Mouse (Mus musculus): ENCODE results near the gene Pcbd1. TPM values are rescaled to one million over a fixed set of nuclear protein-coding genes. Genes with fewer than 3 reads are reported as not detected.

The Pcbd1 gene
- 48.6 and 52.2 TPM in 2 replicates for polyA plus RNA-seq (2015; fragmentation: Nextera tagmentation; extraction: Ambion mirVana)

DNA sequence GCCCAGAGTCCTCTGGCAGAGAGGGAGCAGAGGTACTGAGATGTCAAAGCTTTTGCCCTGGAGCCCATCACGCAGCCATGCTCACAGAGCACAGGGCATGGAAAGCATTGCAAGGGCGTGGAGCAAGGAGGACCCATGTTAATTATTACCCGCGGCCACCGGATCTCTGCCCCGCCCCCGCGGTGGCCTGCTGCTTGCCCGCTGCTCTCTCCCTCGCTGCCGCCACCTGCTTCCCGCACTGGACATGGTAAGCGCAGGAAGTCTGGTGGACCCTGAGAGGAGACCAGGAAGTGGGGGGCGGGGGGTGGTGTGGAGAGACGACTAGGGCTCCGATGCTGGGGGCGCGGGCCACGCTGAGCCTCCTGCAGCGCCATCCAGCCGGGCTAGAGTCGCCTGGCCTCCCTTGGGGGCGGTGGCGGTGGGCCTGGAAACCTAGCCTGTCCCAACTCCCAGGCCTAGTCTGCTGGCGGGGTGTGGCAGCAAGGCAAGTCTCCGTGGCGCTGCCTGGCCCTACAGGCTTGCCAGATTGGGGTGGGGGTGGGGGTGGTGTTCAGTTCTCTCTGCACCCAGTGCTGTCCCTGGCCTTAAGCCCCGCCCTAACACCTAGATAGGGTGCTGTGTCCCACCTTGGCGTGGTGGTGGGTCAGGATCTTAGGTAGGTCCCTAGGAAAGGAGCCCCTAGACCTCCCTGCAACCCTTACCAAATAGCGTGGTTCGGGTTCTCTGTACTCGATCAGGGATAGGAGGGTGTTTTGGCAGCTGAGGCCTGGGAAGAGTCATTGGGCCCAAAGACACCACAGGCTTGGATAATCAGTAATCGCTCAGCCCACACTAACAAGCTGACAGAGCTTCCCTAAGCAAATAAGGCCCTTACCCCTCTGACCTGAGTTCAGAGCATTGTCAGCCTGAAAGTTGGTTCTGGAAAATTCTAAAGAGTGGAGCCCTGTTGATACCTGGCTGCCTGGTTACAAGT lies at the start of gene Pcbd1:
TSS of gene Pcbd1 (plus strand) at position 162 of the 973 bp plus-strand sequence.
- H3K9me3 ChIP-seq (replicated peaks): no peaks in the 10 kb centered on the region
- H3K4me2 ChIP-seq: peak within 1 kb of the TSS; percentile 70
- WGBS: 10% methylated on average over 32 of the region's 33 CpGs
- H3K4me1 ChIP-seq: peaks cover 15% of the 10 kb centered on the region
- no peaks in the 10 kb centered on the region for H3K27me3 ChIP-seq (replicated peaks)
- peak within 1 kb of the TSS; percentile 36 for H3K9ac ChIP-seq (replicated peaks)
- ATAC-seq (ENCODE audit: low FRiP score): peak; percentile 39
- peak within 1 kb of the TSS; percentile 35 for H3K4me3 ChIP-seq (replicated peaks)
- H3K36me3 ChIP-seq: no peaks in the 10 kb centered on the region
- H3K27ac ChIP-seq (replicated peaks): no peak within 1 kb of the TSS

- 59% methylated on average over 12 of the region's 12 CpGs for WGBS
- Histone ChIP-seq H3K27me3 (replicated peaks) (no peaks in the 10 kb centered on the region), H3K4me3 (replicated peaks) (no peak overlapping the region), H3K36me3 (no peaks in the 10 kb centered on the region), H3K27ac (replicated peaks) (no peak overlapping the region), H3K4me2 (no peak overlapping the region), H3K9ac (replicated peaks) (no peak overlapping the region), H3K9me3 (replicated peaks) (no peaks in the 10 kb centered on the region), H3K4me1 (peaks cover 4% of the 10 kb centered on the region; the same call in 1 of the 2 replicates)
- ATAC-seq (ENCODE audit: low FRiP score): no peak
Observed at GRCm38 (mm10) chr10:61039657-61040056, 49.5 kb upstream of the Pcbd1 start.

DNA sequence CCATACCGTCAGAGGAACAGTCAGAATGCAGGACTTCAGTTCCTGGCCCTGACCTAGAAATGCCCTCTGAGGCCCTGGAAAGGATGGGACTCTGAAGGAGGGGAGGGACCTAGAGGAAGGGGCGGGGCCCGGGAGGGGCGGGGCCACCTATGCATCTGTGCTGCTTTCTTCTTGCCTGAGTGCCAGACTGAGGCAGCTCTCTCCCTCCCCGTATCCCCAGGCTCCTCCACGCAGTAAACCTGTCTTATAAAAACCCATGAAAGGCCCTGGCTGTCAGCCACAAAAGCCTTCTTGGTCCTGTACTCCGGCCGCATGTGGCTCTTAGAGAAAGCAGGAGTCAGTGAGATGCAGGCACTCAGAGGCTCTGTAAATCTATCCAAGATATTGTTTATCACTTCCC lies 44.0 kb upstream of the Pcbd1 start:
- no peaks in the 10 kb centered on the region for H3K27me3 ChIP-seq (replicated peaks)
- no peaks in the 10 kb centered on the region; the same call in 1 of the 2 replicates for H3K4me1 ChIP-seq
- no peaks in the 10 kb centered on the region for H3K9me3 ChIP-seq (replicated peaks)
- no peaks in the 10 kb centered on the region for H3K36me3 ChIP-seq
- ATAC-seq (ENCODE audit: low FRiP score): peak; percentile 59; the same call in 1 of the 2 replicates
- 8% methylated on average over 8 of the region's 8 CpGs for WGBS
- no peak overlapping the region for H3K4me2 ChIP-seq
- H3K4me3 ChIP-seq (replicated peaks): no peak overlapping the region
- H3K9ac ChIP-seq (replicated peaks): no peak overlapping the region
- H3K27ac ChIP-seq (replicated peaks): no peak overlapping the region

DNA sequence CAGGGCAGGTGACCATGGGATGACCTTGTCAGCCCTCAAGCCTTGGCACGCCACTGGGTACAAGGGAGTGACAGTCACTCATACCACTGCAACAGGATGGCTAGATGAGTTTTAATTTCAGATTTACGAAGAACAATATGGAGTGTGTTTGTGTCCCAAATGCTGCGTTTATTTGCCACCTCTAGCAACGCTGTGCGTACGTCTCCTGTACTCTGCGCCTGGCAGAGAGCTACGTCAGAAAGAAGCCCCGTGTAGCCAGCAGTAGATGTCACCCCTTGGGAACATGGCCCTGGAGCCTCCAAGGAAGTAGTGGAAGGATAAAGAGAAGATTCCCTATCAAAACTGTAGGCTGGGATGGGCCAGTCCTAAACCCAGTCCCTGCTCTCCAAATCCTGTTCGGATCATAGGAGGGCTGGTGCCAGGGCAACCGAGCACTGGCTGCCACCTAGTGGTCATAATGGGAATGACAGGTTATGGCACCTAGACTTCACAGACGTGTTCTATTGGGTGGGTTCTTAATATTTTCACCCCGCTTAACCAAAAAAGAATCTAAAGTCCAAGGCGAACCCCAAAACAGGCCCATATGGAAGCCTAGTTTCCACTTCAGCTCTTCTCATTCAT lies 37.0 kb upstream of the Pcbd1 start:
- 57% methylated on average over 14 of the region's 14 CpGs for WGBS
- peak; percentile 69 for ATAC-seq (ENCODE audit: low FRiP score)
- H3K27ac ChIP-seq (replicated peaks): no peak overlapping the region

GRCm38 (mm10) chr10:61056661-61057060 lies 32.5 kb upstream of the Pcbd1 start:
- Histone ChIP-seq H3K36me3 (no peaks in the 10 kb centered on the region), H3K27ac (replicated peaks) (no peak overlapping the region), H3K4me1 (peaks cover 10% of the 10 kb centered on the region; the same call in 1 of the 2 replicates), H3K9me3 (replicated peaks) (no peaks in the 10 kb centered on the region; the same call in 1 of the 2 replicates), H3K4me2 (no peak overlapping the region), H3K9ac (replicated peaks) (no peak overlapping the region), H3K4me3 (replicated peaks) (no peak overlapping the region), H3K27me3 (replicated peaks) (peaks cover 8% of the 10 kb centered on the region; the same call in 1 of the 2 replicates)
- no peak for ATAC-seq (ENCODE audit: low FRiP score)
- 94% methylated on average over 7 of the region's 7 CpGs for WGBS

More for the DNA sequence above, 37.0 kb upstream of the Pcbd1 start:
- Histone ChIP-seq H3K4me2 (no peak overlapping the region), H3K4me3 (replicated peaks) (no peak overlapping the region), H3K27me3 (replicated peaks) (peaks cover 8% of the 10 kb centered on the region; the same call in 1 of the 2 replicates), H3K9me3 (replicated peaks) (no peaks in the 10 kb centered on the region; the same call in 1 of the 2 replicates), H3K4me1 (0 out of 2 replicates have a peak, but pooled peaks cover 2% of the 10 kb centered on the region), H3K36me3 (no peaks in the 10 kb centered on the region), H3K9ac (replicated peaks) (no peak overlapping the region)

- Histone ChIP-seq H3K4me1 (peaks cover 10% of the 10 kb centered on the region; the same call in 1 of the 2 replicates), H3K36me3 (no peaks in the 10 kb centered on the region), H3K27me3 (replicated peaks) (no peaks in the 10 kb centered on the region), H3K9me3 (replicated peaks) (no peaks in the 10 kb centered on the region; the same call in 1 of the 2 replicates), H3K9ac (replicated peaks) (no peak overlapping the region), H3K4me3 (replicated peaks) (no peak overlapping the region), H3K4me2 (no peak overlapping the region), H3K27ac (replicated peaks) (no peak overlapping the region)
- ATAC-seq (ENCODE audit: low FRiP score): no peak
- WGBS: no CpG with 5 or more reads among the region's 1 CpGs
Observed at GRCm38 (mm10) chr10:61059101-61059500, 30.0 kb upstream of the Pcbd1 start.

DNA sequence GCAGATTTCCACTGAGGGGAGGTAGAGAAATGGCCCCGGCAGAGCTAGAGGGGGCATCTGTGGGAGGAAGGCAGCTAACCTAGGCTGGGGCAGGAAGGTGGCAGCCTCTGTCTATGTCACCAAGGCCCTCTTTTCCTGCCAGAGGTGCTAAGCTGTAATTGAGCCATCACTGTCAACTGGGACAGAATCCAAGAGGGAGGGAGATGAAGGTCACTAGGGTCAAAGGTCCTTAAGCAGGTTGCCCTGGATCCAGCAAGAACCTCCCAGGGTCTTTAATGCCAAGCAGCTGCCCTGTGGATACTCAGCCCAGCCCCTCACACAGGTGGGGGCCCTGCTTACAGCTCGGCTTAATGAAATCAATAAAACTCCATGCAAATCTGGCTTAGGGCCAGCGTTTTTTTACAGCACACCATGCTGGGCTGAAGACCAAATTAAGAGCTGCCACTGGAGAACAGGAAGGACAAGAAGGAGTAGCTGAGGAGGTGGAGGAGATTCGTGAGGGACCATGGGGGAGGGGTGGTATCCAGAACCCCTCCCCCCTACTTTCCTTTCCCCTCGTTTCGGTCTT lies 29.5 kb upstream of the Pcbd1 start:
- Histone ChIP-seq H3K4me3 (replicated peaks) (no peak overlapping the region), H3K36me3 (no peaks in the 10 kb centered on the region), H3K27me3 (replicated peaks) (no peaks in the 10 kb centered on the region), H3K4me1 (peaks cover 10% of the 10 kb centered on the region; the same call in 1 of the 2 replicates), H3K9ac (replicated peaks) (no peak overlapping the region), H3K9me3 (replicated peaks) (no peaks in the 10 kb centered on the region; the same call in 1 of the 2 replicates), H3K4me2 (no peak overlapping the region), H3K27ac (replicated peaks) (no peak overlapping the region)
- ATAC-seq (ENCODE audit: low FRiP score): peak; percentile 39
- WGBS: 26% methylated on average over 6 of the region's 6 CpGs

DNA sequence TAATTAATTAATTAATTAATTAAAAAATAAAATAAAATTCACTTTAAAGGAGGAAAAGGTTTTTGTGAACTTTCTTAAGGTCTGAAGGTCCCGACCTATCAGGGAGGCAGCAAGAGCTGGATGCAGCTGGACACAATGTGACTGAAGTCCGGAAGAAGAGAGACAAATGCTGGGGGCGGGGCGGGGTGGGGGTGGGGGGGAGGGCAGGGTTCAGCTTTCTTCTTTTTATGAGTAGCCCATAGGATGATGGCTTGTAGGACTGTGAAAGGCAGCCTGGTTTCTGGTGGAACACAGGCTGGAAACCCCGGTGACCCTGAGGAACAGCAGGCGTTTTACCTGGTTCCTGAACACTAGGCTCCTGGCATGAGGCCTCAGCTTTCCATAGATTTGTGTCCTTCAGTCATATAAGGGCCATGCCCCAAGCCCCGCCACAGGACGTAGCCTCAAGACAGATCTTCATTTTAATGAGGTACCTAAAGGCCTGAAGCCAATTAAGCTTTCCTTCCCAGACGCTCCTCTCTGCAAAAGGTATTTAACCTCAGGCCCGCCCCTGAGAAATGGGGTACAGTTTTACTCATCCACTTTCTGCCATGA lies 25.8 kb upstream of the Pcbd1 start:
- ATAC-seq (ENCODE audit: low FRiP score): no peak
- WGBS: 63% methylated on average over 10 of the region's 10 CpGs
- no peak overlapping the region for H3K4me2 ChIP-seq
- peaks cover 19% of the 10 kb centered on the region; the same call in 1 of the 2 replicates for H3K4me1 ChIP-seq
- H3K36me3 ChIP-seq: no peaks in the 10 kb centered on the region
- no peaks in the 10 kb centered on the region for H3K9me3 ChIP-seq (replicated peaks)
- H3K27me3 ChIP-seq (replicated peaks): no peaks in the 10 kb centered on the region
- no peak overlapping the region for H3K27ac ChIP-seq (replicated peaks)
- no peak overlapping the region for H3K4me3 ChIP-seq (replicated peaks)
- no peak overlapping the region for H3K9ac ChIP-seq (replicated peaks)

DNA sequence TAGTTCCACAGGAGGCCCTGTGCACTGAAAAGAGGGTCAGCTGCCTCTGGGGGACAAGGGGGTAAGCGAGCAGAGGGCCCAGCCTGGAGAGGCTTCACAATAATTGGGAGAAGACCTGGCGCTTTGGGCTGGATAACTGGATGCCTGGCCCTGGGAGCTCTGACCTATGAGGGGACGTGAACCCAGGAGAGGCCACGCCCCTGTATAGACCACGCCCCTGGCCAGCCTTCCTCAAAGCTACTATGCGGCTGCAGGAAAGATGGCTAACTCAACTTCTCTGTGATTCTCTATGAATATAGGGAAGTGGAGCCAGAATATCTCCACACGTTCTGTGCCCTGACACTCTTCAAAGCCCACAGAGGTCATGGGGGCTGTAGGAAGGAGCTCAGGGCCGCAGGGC lies 24.5 kb upstream of the Pcbd1 start:
- Histone ChIP-seq H3K36me3 (no peaks in the 10 kb centered on the region), H3K4me2 (no peak overlapping the region), H3K9ac (replicated peaks) (no peak overlapping the region), H3K4me3 (replicated peaks) (no peak overlapping the region), H3K9me3 (replicated peaks) (no peaks in the 10 kb centered on the region), H3K27me3 (replicated peaks) (no peaks in the 10 kb centered on the region), H3K27ac (replicated peaks) (no peak overlapping the region), H3K4me1 (peaks cover 28% of the 10 kb centered on the region)
- ATAC-seq (ENCODE audit: low FRiP score): no peak
- WGBS: 21% methylated on average over 8 of the region's 8 CpGs

- H3K27me3 ChIP-seq (replicated peaks): no peaks in the 10 kb centered on the region
- H3K27ac ChIP-seq (replicated peaks): no peak overlapping the region
- H3K36me3 ChIP-seq: no peaks in the 10 kb centered on the region
- H3K4me2 ChIP-seq: no peak overlapping the region
- H3K9me3 ChIP-seq (replicated peaks): no peaks in the 10 kb centered on the region
- 58% methylated on average over 13 of the region's 13 CpGs for WGBS
- ATAC-seq (ENCODE audit: low FRiP score): no peak
- no peak overlapping the region for H3K4me3 ChIP-seq (replicated peaks)
- no peak overlapping the region for H3K9ac ChIP-seq (replicated peaks)
- peaks cover 24% of the 10 kb centered on the region for H3K4me1 ChIP-seq
Observed at GRCm38 (mm10) chr10:61065287-61066005, 23.7 kb upstream of the Pcbd1 start.
